In the genomic region with DNA sequence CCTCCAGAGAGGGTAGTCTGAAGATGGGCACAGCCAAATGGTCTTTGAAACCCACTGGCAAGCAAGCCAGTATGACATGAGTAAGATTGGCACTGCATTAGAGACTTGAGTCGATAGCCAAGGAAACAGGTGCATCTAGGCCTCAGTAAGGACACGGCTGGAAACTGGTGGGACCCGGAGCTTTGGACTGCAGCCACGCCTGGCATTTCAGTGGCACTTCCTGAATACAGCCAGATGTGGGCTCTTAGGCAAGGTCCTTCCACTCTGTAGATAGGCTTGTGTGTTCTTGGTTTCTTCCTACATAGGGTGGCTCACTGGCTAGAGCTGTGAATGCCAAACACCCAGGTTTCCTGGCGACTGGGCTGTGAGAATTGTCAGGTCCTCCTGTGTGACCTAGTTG, we compare ENCODE assay signal across 22 mouse cellular contexts. TPM values are rescaled to one million over a fixed set of nuclear protein-coding genes. Genes with fewer than 3 reads are reported as not detected.
A peak's percentile ranks its signal among the peaks of the same experiment; 100 is the strongest.
DNase-seq lines count a peak whose midpoint lies in the region; ATAC-seq lines count a peak whose summit lies in the region.
"Had no signal": no experiment of that assay in that cellular context is flagged by ENCODE, and none has a peak within 500 bp of the region (broad histone marks: within the 10 kb centered on the region; RNA-seq: fewer than 3 reads in every experiment).

No protein-coding gene starts in this region.

- no peak overlapping the region for H3K4me3 ChIP-seq in hindbrain, embryonic 10.5 days
- no peak overlapping the region for H3K4me3 ChIP-seq in hindbrain, embryonic 11.5 days (ENCODE audit: low read depth, low read length)
- no peak overlapping the region for H3K4me3 ChIP-seq in midbrain, embryonic 12.5 days
- no peak overlapping the region for H3K4me3 ChIP-seq in midbrain, embryonic 14.5 days (replicated peaks; ENCODE audit: low read depth, low read length)
- H3K4me3 ChIP-seq: forebrain, embryonic 10.5 days; heart, embryonic 10.5 days; hindbrain, embryonic 15.5 days had no signal

- peaks cover 31% of the 10 kb centered on the region for H3K36me3 ChIP-seq in hindbrain, embryonic 10.5 days
- H3K36me3 ChIP-seq in hindbrain, embryonic 11.5 days (ENCODE audit: control insufficient read depth, insufficient read depth, low read length) = 0 out of 2 replicates have a peak, but pooled peaks cover 4% of the 10 kb centered on the region
- H3K36me3 ChIP-seq in midbrain, embryonic 12.5 days = peaks cover 19% of the 10 kb centered on the region
- H3K36me3 ChIP-seq in midbrain, embryonic 14.5 days (ENCODE audit: control insufficient read depth, insufficient read depth, low read length) = peaks cover 20% of the 10 kb centered on the region

- no peaks in the 10 kb centered on the region for H3K27me3 ChIP-seq in hindbrain, embryonic 10.5 days (ENCODE audit: insufficient read depth, poor library complexity, severe bottlenecking)
- H3K27me3 ChIP-seq in hindbrain, embryonic 11.5 days (ENCODE audit: control insufficient read depth, insufficient read depth, low read length) = no peaks in the 10 kb centered on the region
- no peaks in the 10 kb centered on the region for H3K27me3 ChIP-seq in midbrain, embryonic 12.5 days
- no peaks in the 10 kb centered on the region for H3K27me3 ChIP-seq in midbrain, embryonic 14.5 days (ENCODE audit: control insufficient read depth, insufficient read depth, low read length)
- H3K27me3 ChIP-seq: CH12.LX; hindbrain, embryonic 15.5 days; Patski had no signal

- H3K27ac ChIP-seq in hindbrain, embryonic 10.5 days = peak overlapping the region; percentile 29; the same call in 1 of the 2 replicates
- H3K27ac ChIP-seq in hindbrain, embryonic 11.5 days (ENCODE audit: low read depth, low read length) = no peak overlapping the region
- peak overlapping the region; percentile 17; the same call in 1 of the 2 replicates for H3K27ac ChIP-seq in midbrain, embryonic 12.5 days (replicated peaks)
- H3K27ac ChIP-seq in midbrain, embryonic 14.5 days (replicated peaks; ENCODE audit: low read depth, low read length) = no peak overlapping the region
- H3K27ac ChIP-seq: forebrain, embryonic 10.5 days; heart, embryonic 10.5 days; hindbrain, embryonic 15.5 days had no signal

- H3K4me2 ChIP-seq in hindbrain, embryonic 11.5 days (replicated peaks; ENCODE audit: low read depth, low read length) = no peak overlapping the region
- H3K4me2 ChIP-seq in midbrain, embryonic 12.5 days (replicated peaks) = no peak overlapping the region
- no peak overlapping the region for H3K4me2 ChIP-seq in midbrain, embryonic 14.5 days (ENCODE audit: low read length)
- H3K4me2 ChIP-seq: hindbrain, embryonic 15.5 days had no signal

- H3K9ac ChIP-seq in hindbrain, embryonic 11.5 days (ENCODE audit: low read depth, low read length) = no peak overlapping the region
- no peak overlapping the region for H3K9ac ChIP-seq in midbrain, embryonic 12.5 days (replicated peaks)
- no peak overlapping the region for H3K9ac ChIP-seq in midbrain, embryonic 14.5 days (replicated peaks; ENCODE audit: low read length)
- H3K9ac ChIP-seq: hindbrain, embryonic 15.5 days had no signal

- H3K9me3 ChIP-seq in hindbrain, embryonic 10.5 days = no peaks in the 10 kb centered on the region
- H3K9me3 ChIP-seq in hindbrain, embryonic 11.5 days (ENCODE audit: control insufficient read depth, low read length) = no peaks in the 10 kb centered on the region
- no peaks in the 10 kb centered on the region for H3K9me3 ChIP-seq in midbrain, embryonic 12.5 days
- no peaks in the 10 kb centered on the region for H3K9me3 ChIP-seq in midbrain, embryonic 14.5 days (ENCODE audit: control insufficient read depth, low read length)
- H3K9me3 ChIP-seq: forebrain, embryonic 10.5 days; heart, embryonic 10.5 days; hindbrain, embryonic 15.5 days had no signal

- intact Hi-C loops in left cerebral cortex, postnatal 25 days (cut with DNase I) = no loop called here

- no peak for ATAC-seq in hindbrain, embryonic 11.5 days (ENCODE audit: low FRiP score)
- no peak for ATAC-seq in midbrain, embryonic 12.5 days (ENCODE audit: low FRiP score, low read depth)
- no peak for ATAC-seq in midbrain, embryonic 14.5 days (ENCODE audit: low FRiP score, low TSS enrichment)
- ATAC-seq in megakaryocyte, adult 5-6 weeks (ENCODE audit: poor library complexity, severe bottlenecking) = peak; percentile 51; the same call in 1 of the 2 replicates
- ATAC-seq in erythroid progenitor cell, adult 5-6 weeks (replicated peaks; ENCODE audit: low FRiP score, poor library complexity, severe bottlenecking) = no peak
- ATAC-seq: activated CD4-positive, CD25-positive, alpha-beta regulatory T cell, adult 4 months; forebrain, embryonic 14.5 days; Patski had no signal

- no peak for DNase-seq in hindbrain, embryonic 10.5 days (ENCODE audit: low spot score)
- DNase-seq in hindbrain, embryonic 11.5 days (ENCODE audit: low spot score) = no peak
- no peak for DNase-seq in midbrain, embryonic 14.5 days
- DNase-seq in left cerebral cortex, postnatal 25 days (ENCODE audit: low spot score in 2 of 2) = no peak
- DNase-seq: adrenal gland, postnatal 14 days; cerebellum, adult 11-12 months; cerebellum, adult 9-10 months; cerebellum, postnatal 25 days; gastrocnemius, postnatal 36 days; heart, adult 18-20 months; heart, postnatal 10 days; heart, postnatal 4 days had no signal

- 87% methylated on average over 5 of the region's 5 CpGs for WGBS in hindbrain, embryonic 10.5 days
- 86% methylated on average over 5 of the region's 5 CpGs for WGBS in hindbrain, embryonic 11.5 days
- 77% methylated on average over 5 of the region's 5 CpGs for WGBS in midbrain, embryonic 12.5 days
- WGBS in midbrain, embryonic 14.5 days = 91% methylated on average over 5 of the region's 5 CpGs

- H3K4me1 ChIP-seq in hindbrain, embryonic 10.5 days (replicated peaks) = peaks cover 4% of the 10 kb centered on the region; the same call in 1 of the 2 replicates
- H3K4me1 ChIP-seq in hindbrain, embryonic 11.5 days (replicated peaks; ENCODE audit: control insufficient read depth, insufficient read depth, low read length) = no peaks in the 10 kb centered on the region
- no peaks in the 10 kb centered on the region for H3K4me1 ChIP-seq in midbrain, embryonic 12.5 days
- H3K4me1 ChIP-seq in midbrain, embryonic 14.5 days (ENCODE audit: control insufficient read depth, insufficient read depth, low read length) = no peaks in the 10 kb centered on the region
- H3K4me1 ChIP-seq: hindbrain, embryonic 15.5 days had no signal

RNA-seq across cellular contexts. Expression of gene Rhbdd2, which starts 12.9 kb away (rescaled TPM):
- polyA plus RNA-seq in hindbrain, embryonic 10.5 days (2016; fragmentation: Nextera tagmentation; extraction: Ambion mirVana) = 54.9 and 65.6 TPM in 2 replicates
- polyA plus RNA-seq in hindbrain, embryonic 11.5 days (2014; fragmentation: Nextera tagmentation; extraction: Ambion mirVana) = 53.4 and 64.3 TPM in 2 replicates
- 60.2 and 64.6 TPM in 2 replicates for polyA plus RNA-seq in midbrain, embryonic 12.5 days (2016; fragmentation: Nextera tagmentation; extraction: Ambion mirVana)
- polyA plus RNA-seq in midbrain, embryonic 14.5 days (2014; fragmentation: Nextera tagmentation; extraction: Ambion mirVana) = 94.0 and 99.5 TPM in 2 replicates
- total RNA-seq in megakaryocyte, adult 5-6 weeks (2015) = 3.8 and 8.6 TPM in 2 replicates
- total RNA-seq in megakaryocyte, adult 5-6 weeks (2017) = 1.8 and 3.4 TPM in 2 replicates
- 1.8 and 3.4 TPM in 2 replicates for total RNA-seq in erythroid progenitor cell, adult 5-6 weeks (2015; ENCODE audit: low replicate concordance)
- 0.45 and 1.0 TPM in 2 replicates for total RNA-seq in erythroid progenitor cell, adult 5-6 weeks (2017; ENCODE audit: low replicate concordance)
- total RNA-seq in left cerebral cortex, postnatal 25 days (2021) = 10 to 100 TPM; 83.8 to 86.5 TPM

RNA-seq across cellular contexts. Expression of gene Por, which starts 24.5 kb away (rescaled TPM):
- polyA plus RNA-seq in hindbrain, embryonic 10.5 days (2016; fragmentation: Nextera tagmentation; extraction: Ambion mirVana) = 105 and 106 TPM in 2 replicates
- 63.0 and 73.1 TPM in 2 replicates for polyA plus RNA-seq in hindbrain, embryonic 11.5 days (2014; fragmentation: Nextera tagmentation; extraction: Ambion mirVana)
- 141 and 145 TPM in 2 replicates for polyA plus RNA-seq in midbrain, embryonic 12.5 days (2016; fragmentation: Nextera tagmentation; extraction: Ambion mirVana)
- polyA plus RNA-seq in midbrain, embryonic 14.5 days (2014; fragmentation: Nextera tagmentation; extraction: Ambion mirVana) = 96.8 and 106 TPM in 2 replicates
- 29.6 and 31.1 TPM in 2 replicates for total RNA-seq in megakaryocyte, adult 5-6 weeks (2015)
- 45.9 and 49.7 TPM in 2 replicates for total RNA-seq in megakaryocyte, adult 5-6 weeks (2017)
- 7.1 and 9.7 TPM in 2 replicates for total RNA-seq in erythroid progenitor cell, adult 5-6 weeks (2015; ENCODE audit: low replicate concordance)
- total RNA-seq in erythroid progenitor cell, adult 5-6 weeks (2017; ENCODE audit: low replicate concordance) = 10.8 and 17.5 TPM in 2 replicates
- 10 to 100 TPM; 84.4 to 91.2 TPM for total RNA-seq in left cerebral cortex, postnatal 25 days (2021)

Comparison
In these comparisons a context has a peak if more than half of its experiments do, and no peak if none do; other contexts are left out.
1. H3K27ac ChIP-seq: peak in hindbrain, embryonic 10.5 days (single experiment) and midbrain, embryonic 12.5 days (single experiment); none in hindbrain, embryonic 11.5 days (single experiment) and midbrain, embryonic 14.5 days (single experiment).